Comparison of ENCODE assay signal across 9 mouse cellular contexts in genomic region chr17:80709921-80710838, GRCm38 (mm10). TPM values are rescaled to one million over a fixed set of nuclear protein-coding genes. Genes with fewer than 3 reads are reported as not detected.
DNase-seq lines count a peak whose midpoint lies in the region; ATAC-seq and TF ChIP-seq lines count a peak whose summit lies in the region.
"Had no signal": no experiment of that assay in that cellular context is flagged by ENCODE, and none has a peak within 500 bp of the region (broad histone marks: within the 10 kb centered on the region; RNA-seq: fewer than 3 reads in every experiment).

No protein-coding gene starts in this region.

- no peak for TF ChIP-seq CTCF in olfactory bulb, adult 2 months (IDR thresholded peaks at IDR 0.05; ENCODE audit: insufficient read depth, low read depth, low read length)

- no peaks in the 10 kb centered on the region for H3K27me3 ChIP-seq in limb, embryonic 10.5 days (ENCODE audit: low read depth, poor library complexity, severe bottlenecking)

- H3K9me3 ChIP-seq in limb, embryonic 10.5 days (replicated peaks) = no peaks in the 10 kb centered on the region

- H3K36me3 ChIP-seq in limb, embryonic 10.5 days = no peaks in the 10 kb centered on the region

- peak overlapping the region; percentile 16 for H3K4me3 ChIP-seq in limb, embryonic 10.5 days
- H3K4me3 ChIP-seq in olfactory bulb, adult 2 months (ENCODE audit: insufficient read depth, low read depth, low read length) = peak overlapping the region; percentile 9
- H3K4me3 ChIP-seq: erythroblast, embryonic 14.5 days had no signal

- ATAC-seq in erythroid progenitor cell, adult 5-6 weeks (replicated peaks; ENCODE audit: low FRiP score, poor library complexity, severe bottlenecking) = no peak

- TF ChIP-seq POLR2A in olfactory bulb, adult 2 months (IDR thresholded peaks at IDR 0.05; ENCODE audit: insufficient read depth, low read depth, low read length) = no peak

- 37% methylated on average over 24 of the region's 24 CpGs for WGBS in limb, embryonic 10.5 days
- 26% methylated on average over 24 of the region's 24 CpGs for WGBS in olfactory bulb, adult 2 months

- peak; percentile 33 to 47 for DNase-seq in adrenal gland, adult 18-20 months (ENCODE audit: low spot score in 2 of 2)
- no peak for DNase-seq in adrenal gland, postnatal 4 days (ENCODE audit: low spot score in 2 of 2)
- peak; percentile 70 for DNase-seq in cerebellum, adult 8-10 months
- DNase-seq in forelimb bud, embryonic 11.5 days (ENCODE audit: low read depth, low spot score) = peak; percentile 52
- peak; percentile 30 for DNase-seq in kidney, adult 9 months
- DNase-seq in limb, embryonic 10.5 days (ENCODE audit: low spot score) = peak; percentile 63

- H3K27ac ChIP-seq in limb, embryonic 10.5 days = peak overlapping the region; percentile 59
- H3K27ac ChIP-seq in olfactory bulb, adult 2 months (ENCODE audit: insufficient read depth, low read depth, low read length) = peak overlapping the region; percentile 23; the same call in 1 of the 2 replicates

- peaks cover 47% of the 10 kb centered on the region for H3K4me1 ChIP-seq in limb, embryonic 10.5 days
- H3K4me1 ChIP-seq in olfactory bulb, adult 2 months (ENCODE audit: control insufficient read depth, insufficient read depth, low read length) = peaks cover 26% of the 10 kb centered on the region

RNA-seq across cellular contexts. Expression of gene Map4k3, which starts 18.1 kb away (rescaled TPM):
- 10 to 100 TPM; 37.5 to 40.7 TPM for total RNA-seq in adrenal gland, adult 18-20 months (2021)
- 10 to 100 TPM; 48.7 to 57.6 TPM for total RNA-seq in adrenal gland, postnatal 4 days (2021)
- 19.3 and 25.3 TPM in 2 replicates for polyA plus RNA-seq in limb, embryonic 10.5 days (2016; fragmentation: Nextera tagmentation; extraction: Ambion mirVana)
- not detected in 2 replicates for polyA plus RNA-seq in olfactory bulb, adult 2 months (2012; ENCODE audit: insufficient read depth, insufficient read length, low replicate concordance, missing spikeins)
- 2.9 TPM in 2 replicates for total RNA-seq in erythroid progenitor cell, adult 5-6 weeks (2015; ENCODE audit: low replicate concordance)
- total RNA-seq in erythroid progenitor cell, adult 5-6 weeks (2017; ENCODE audit: low replicate concordance) = 1.0 and 2.2 TPM in 2 replicates
- polyA plus RNA-seq: erythroblast, embryonic 14.5 days had no signal

Comparison
In these comparisons a context has a peak if more than half of its experiments do, and no peak if none do; other contexts are left out.
1. DNase-seq: peak in adrenal gland, adult 18-20 months (2 of 2), cerebellum, adult 8-10 months (single experiment), forelimb bud, embryonic 11.5 days (single experiment), kidney, adult 9 months (single experiment) and limb, embryonic 10.5 days (single experiment); none in adrenal gland, postnatal 4 days (0 of 2).
2. RNA of gene Map4k3, which starts 18.1 kb away (total RNA-seq): 48.7 to 57.6 TPM in adrenal gland, postnatal 4 days and 37.5 to 40.7 TPM in adrenal gland, adult 18-20 months; 1.0 to 2.9 TPM in erythroid progenitor cell, adult 5-6 weeks; every median in the first group is over 4 times any median in the second.